Mouse (Mus musculus) WW6 (cell line): ENCODE measurements around the gene Senp6.
"Not testable (repeated sequence)": the region's sequence is repeated elsewhere in the genome, so short reads cannot be mapped to it uniquely, and the experiment has no call there.

Experiments used
- DNase-seq: peaks from one replicate; pipeline ENCODE4 v3.0.0-alpha.2; 2013; ENCODE audit warnings: low read depth, low spot score

Senp6 gene

GRCm38 (mm10) chr9:80066367-80067220 lies at the start of gene Senp6:
Senp6 (plus strand) TSS chr9:80066903.
- DNase-seq, result no peak

GRCm38 (mm10) chr9:80020429-80020828 lies 46.3 kb upstream of the Senp6 start:
- no peak for DNase-seq

- no peak for DNase-seq
Measured at GRCm38 (mm10) chr9:80021648-80022047, 45.1 kb upstream of the Senp6 start.

GRCm38 (mm10) chr9:80022821-80023220 lies 43.9 kb upstream of the Senp6 start:
- no peak for DNase-seq

GRCm38 (mm10) chr9:80025347-80025746 lies 41.4 kb upstream of the Senp6 start:
- not testable (repeated sequence) for DNase-seq

- peak; percentile 50 for DNase-seq
Measured at GRCm38 (mm10) chr9:80026017-80026416, 40.7 kb upstream of the Senp6 start.

- no peak for DNase-seq
Measured at GRCm38 (mm10) chr9:80026581-80027021, 40.1 kb upstream of the Senp6 start.

GRCm38 (mm10) chr9:80037262-80037996 lies 29.3 kb upstream of the Senp6 start:
- no peak for DNase-seq

GRCm38 (mm10) chr9:80037997-80038383 lies 28.7 kb upstream of the Senp6 start:
- DNase-seq, result no peak

- DNase-seq, result no peak
Measured at GRCm38 (mm10) chr9:80039296-80039815, 27.3 kb upstream of the Senp6 start.

GRCm38 (mm10) chr9:80044301-80044700 lies 22.4 kb upstream of the Senp6 start:
- not testable (repeated sequence) for DNase-seq

GRCm38 (mm10) chr9:80049271-80049670 lies 17.4 kb upstream of the Senp6 start:
- DNase-seq, result not testable (repeated sequence)

GRCm38 (mm10) chr9:80052951-80053350 lies 13.8 kb upstream of the Senp6 start:
- no peak for DNase-seq

GRCm38 (mm10) chr9:80057690-80058089 lies 9.0 kb upstream of the Senp6 start:
- DNase-seq, result no peak

- not testable (repeated sequence) for DNase-seq
Measured at GRCm38 (mm10) chr9:80065495-80065894, 1.2 kb upstream of the Senp6 start.

GRCm38 (mm10) chr9:80067221-80068027 lies 721 bp downstream of the Senp6 start:
- no peak for DNase-seq

- no peak for DNase-seq
Measured at GRCm38 (mm10) chr9:80068028-80068515, 1.4 kb downstream of the Senp6 start.

GRCm38 (mm10) chr9:80068735-80069315 lies 2.1 kb downstream of the Senp6 start:
- no peak for DNase-seq

- DNase-seq, result no peak
Measured at GRCm38 (mm10) chr9:80070026-80070425, 3.3 kb downstream of the Senp6 start.

GRCm38 (mm10) chr9:80071616-80072015 lies 4.9 kb downstream of the Senp6 start:
- DNase-seq, result no peak

- no peak for DNase-seq
Measured at GRCm38 (mm10) chr9:80074067-80074466, 7.4 kb downstream of the Senp6 start.
